Mouse (Mus musculus): ENCODE results near the gene Nptxr.

Nptxr gene

DNA sequence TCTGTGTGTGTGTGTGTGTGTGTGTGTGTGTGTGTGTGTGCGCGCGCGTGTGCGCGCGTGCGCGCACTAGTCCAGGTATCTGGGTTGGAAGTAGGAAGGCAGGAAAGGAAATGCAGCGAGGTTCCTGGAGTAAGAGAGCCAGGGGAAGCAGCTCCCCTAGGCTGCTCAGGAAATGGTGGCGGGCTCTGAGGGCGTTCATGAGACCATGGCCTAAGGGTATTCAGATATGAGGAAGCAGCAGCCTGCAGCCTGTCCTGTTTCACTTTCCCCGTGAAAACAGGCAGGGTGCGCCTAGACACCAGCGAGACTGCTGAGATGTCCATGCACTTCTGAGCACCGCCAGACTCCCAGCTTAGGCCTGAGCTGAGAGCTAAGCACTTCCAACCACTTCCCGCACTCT lies 52.8 kb downstream of the Nptxr start:
- DNase-seq = no peak

DNA sequence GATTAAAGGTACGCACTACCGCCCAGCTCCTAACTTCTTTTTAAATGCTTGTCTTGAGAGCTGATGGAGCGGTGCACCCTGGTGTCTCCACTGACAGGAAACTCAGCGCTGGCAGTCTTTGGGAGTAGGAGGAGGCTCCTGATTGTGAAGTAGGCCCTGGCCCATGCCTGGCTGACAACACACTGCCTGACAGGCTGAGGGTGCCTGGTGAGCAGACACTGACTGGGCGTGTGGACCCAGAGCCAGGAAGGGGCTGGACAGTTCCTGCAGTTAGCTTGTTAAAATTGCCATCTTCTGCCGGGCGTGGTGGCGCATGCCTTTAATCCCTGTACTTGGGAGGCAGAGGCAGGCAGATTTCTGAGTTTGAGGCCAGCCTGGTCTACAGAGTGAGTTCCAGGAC lies 54.3 kb downstream of the Nptxr start:
- no peak for DNase-seq

DNA sequence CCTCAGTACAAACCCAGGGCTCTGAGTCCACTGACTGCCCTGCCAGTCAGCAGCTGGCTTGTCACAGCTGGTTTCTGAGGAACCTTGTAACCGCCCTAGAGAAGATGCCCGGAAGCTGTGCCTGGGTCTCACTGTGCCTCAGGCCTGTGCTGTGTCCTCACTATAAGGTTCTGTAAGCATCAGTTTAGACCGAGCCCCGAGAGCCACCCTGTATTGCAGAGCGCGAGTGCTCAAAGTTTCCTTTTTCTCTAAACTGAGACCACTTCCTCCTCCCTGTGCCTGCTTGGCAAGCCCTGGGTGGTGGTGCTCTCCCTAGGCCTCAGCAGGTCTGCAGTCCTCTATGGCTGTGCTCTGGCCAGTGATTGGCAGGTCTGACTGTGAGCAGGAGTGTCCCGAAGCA lies 55.4 kb downstream of the Nptxr start:
- no peak for DNase-seq

DNA sequence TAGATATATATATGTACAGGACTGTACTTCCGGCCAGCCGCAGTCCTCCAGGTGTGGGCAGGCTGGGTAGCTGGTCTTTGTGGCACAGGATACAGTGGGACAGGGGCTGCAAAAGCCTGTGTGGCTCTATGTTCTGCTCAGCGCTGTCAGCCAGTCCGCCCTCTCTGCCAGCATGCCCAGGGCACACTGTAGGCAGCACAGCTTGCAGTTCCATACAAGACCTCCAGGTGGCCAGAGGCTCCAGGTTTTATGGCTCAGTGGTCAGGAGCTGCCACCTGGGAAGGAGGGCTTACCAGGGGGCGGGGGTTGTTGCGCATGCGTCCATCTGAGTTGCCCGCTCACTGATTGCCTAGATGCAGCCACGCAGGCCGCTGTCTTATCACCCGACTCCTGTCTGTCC lies 56.6 kb downstream of the Nptxr start:
- no peak for DNase-seq

DNA sequence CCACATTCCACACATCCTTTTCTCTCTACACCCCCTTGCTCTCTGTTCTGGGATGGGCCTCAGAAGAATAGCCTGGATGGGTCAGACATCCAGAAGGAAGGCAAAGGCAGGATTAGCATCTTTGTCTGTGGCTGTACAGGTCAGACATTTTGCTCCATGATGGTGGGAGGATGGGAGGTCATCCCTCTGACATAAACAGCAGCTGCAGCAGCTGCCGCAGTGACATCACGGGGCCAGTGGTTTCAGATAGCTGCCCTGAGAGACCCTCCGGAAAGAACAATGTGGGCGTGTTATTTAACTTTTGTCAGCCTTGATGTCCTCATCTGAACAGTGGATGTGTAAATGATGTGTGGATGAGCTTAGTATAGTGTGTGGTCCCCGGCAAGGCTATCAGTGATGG lies 58.7 kb downstream of the Nptxr start:
- DNase-seq = no peak

DNA sequence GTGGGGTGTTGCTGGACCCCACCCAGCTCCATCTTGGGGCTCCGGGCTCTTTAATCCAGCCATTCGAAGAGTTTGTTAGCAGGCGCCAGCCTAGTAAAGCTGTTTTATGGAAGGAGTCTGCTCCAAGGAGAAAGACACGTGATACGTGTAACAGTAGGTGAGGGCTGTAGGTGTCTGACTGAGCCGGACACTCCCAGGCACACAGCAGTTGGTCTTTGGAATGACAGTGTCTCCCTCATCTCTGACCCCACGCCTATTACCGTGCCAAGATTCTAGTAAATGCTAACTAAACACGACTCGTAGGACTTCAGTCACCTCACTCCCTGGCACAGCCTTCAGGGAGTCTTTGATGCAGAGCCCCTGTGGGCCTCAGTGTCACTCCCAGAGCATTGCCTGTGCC lies 59.3 kb downstream of the Nptxr start:
- DNase-seq = no peak

DNA sequence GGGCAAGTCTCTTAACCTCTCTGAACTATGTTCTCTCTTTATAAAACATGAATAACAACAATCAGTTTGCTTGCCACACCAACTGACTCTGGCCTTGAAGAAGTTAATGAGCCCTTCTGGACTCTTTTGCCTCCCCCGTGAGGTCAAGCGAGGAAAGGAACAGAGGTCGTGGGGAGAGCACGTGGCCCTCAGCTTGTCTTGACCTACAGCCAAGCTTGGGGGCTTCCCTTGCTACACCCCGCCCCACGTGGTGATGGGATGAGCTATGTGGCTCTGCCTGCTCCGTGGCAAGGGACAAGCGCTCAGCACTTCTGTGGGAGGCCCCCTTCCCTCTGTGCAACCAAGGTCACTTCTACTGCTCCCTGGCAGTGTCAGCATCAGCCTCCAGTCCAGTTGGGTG lies 59.8 kb downstream of the Nptxr start:
- no peak for DNase-seq

DNA sequence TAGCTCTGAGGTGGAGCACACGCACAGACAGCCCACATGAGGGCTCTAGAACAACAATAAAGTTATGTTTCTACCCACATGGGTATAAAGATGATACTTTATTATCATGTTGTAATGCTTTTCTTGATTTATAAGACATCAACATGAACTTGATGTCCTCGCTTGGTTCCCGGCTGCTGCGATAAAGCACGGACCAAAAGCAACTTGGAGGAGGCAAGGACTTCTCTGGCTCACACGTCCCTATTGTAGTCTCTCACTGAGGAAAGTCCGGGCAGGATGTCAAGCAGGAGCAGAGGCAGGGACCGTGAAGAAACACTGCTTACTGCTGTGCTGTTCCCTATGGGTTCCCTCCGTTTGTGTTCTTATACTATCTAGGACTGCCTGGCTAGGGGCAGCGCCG lies 60.6 kb downstream of the Nptxr start:
- DNase-seq = no peak

DNA sequence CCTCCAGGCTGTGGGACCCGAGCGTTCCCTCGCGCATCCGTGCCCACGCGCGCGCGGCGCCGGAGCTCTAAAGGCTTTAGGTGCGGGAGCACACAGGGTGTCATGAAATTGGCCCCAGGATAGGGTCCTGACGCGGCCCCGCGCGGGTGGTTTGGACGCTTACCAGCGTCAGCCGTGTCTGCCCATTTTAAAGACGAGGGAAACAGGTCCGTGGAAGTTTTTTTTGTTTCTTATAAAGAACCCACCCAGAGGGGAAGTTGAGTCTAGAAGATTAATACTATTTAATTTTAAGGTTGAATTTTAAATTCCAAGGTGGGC lies 61.9 kb downstream of the Nptxr start:
- DNase-seq = no peak

DNA sequence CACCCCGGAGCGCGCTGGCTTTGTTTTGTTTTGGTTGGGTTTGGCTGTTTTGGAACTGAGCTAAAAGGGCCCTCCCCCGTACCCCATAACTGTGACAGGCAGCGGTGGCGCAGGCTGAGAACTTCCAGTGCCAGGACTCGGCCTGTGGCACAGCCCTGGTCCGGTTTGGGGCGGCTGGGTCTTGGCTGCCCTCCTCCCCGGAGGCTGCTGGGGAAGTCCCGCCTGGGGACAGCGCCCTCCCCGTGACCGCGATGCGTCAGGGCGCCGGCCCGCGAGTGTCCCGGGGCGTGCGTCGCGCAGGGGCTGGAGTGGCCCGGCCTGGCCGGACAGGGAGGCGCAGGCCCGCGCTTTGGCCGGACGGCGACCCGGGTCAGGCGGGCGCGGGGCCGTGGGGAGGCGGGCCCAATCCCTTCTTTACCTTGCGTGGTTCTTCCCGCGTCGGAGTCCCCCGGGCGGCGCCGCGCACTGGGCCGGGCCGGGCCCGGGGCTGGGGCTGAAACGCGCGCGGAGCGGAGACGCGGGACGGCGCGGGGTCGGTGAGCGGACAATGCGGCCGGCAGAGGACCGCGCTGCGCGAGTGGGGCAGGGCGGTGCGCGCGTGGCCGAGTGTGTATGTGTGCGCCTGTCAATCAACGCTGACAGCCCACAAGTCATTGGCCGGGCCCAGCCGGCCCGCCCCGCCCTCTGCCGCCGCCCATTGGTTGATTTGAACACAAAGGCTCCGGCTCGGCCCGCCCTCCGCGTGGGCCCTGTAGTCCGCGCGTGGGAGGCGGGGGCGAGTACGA lies 62.5 kb downstream of the Nptxr start, which contains the start of gene Sun2:
Gene Sun2, minus strand, starts transcription at position 616 of the 785 bp plus-strand sequence.
- DNase-seq = peak; percentile 94

DNA sequence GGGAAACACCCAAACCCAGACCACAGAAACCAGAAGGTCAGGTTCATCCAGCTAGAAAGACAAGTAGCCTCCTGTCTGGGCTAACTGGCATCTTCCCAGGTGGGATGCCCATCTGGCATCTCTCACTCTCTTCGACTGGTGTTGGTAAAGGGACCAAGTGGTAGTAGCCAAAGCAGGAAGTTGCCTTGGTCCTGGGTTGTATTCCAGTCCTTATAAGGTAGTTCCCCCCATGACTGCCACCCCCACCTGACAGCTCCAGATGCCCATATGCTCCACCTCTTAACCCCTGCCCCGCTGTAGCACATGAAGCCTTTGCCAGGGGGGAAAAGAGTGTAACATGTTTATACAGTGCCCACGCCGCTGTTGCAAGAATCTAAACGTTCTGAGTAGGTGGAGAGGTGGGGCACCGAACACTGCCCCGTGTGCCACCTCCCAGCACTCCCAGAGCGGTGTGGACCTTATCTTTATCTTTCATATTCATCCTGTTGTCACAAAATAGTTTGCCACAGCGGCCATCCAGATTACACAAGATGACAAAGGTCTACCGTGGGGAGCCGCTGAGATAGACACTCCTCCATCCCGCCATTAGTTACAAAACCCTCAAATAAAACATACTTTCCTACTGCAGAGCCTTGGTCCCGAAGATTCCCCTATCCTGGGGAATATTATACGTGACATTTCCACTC lies 63.2 kb downstream of the Nptxr start:
- no peak for DNase-seq

DNA sequence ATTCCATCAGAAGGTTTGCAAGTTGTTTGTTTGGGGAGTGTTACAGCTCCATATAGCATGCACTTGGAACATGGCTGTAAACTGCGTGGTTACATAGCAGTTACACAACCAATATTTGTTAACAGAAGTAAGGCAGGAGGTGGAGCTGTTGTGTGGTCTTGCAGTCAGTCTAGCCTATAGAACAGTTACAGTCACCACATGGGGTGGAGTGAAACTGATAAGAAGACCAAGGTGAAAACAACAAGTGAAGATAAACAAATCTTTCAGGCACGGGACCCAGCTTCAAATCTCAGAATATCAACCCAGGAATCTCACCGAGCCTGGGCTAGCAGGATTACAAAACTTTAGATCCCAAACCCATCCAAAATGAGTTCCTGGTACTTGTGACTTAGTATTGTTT lies 63.8 kb downstream of the Nptxr start:
- no peak for DNase-seq
